ENCODE assay signal across 8 mouse cellular contexts in the genomic region with DNA sequence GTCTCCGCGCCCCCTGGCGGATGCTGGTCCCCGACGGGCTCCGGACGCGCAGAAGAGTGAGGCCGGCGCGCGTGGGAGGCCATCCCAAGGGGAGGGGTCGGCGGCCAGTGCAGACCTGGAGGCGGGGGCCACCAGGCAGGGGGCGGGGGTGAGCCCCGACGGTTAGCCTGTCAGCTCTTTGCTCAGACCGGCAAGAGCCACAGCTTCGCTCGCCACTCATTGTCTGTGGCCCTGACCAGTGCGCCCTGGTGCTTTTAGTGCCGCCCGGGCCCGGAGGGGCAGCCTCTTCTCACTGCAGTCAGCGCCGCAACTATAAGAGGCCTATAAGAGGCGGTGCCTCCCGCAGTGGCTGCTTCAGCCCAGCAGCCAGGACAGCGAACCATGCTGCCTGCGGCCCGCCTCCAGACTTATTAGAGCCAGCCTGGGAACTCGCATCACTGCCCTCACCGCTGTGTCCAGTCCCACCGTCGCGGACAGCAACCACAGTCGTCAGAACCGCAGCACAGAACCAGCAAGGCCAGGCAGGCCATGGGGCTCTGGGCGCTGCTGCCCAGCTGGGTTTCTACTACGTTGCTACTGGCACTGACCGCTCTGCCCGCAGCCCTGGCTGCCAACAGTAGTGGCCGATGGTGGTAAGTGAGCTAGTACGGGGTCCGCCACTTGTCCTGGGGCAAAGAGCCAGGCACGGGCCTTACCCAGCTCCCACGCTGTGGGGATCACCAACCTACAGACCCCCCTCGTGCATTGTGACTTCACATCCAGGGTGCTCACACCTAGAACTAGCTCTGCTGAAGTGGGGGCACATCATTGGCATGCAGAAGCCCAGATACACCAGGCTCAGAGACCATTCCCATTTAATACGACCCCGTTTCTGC. TPM values are rescaled to one million over a fixed set of nuclear protein-coding genes. Genes with fewer than 3 reads are reported as not detected.
A peak's percentile ranks its signal among the peaks of the same experiment; 100 is the strongest.
DNase-seq lines count a peak whose midpoint lies in the region; ATAC-seq and TF ChIP-seq lines count a peak whose summit lies in the region.

A gene (plus strand): TSS at position 197 of the 875 bp plus-strand sequence.

- TF ChIP-seq CTCF in lung, adult 2 months (IDR thresholded peaks at IDR 0.05; ENCODE audit: insufficient read depth, low read length) = peak; percentile 38
- peak; percentile 35; the same call in 1 of the 2 replicates for TF ChIP-seq CTCF in olfactory bulb, adult 2 months (IDR thresholded peaks at IDR 0.05; ENCODE audit: insufficient read depth, low read depth, low read length)

- peak; percentile 61 for DNase-seq in lung, adult 2 months
- DNase-seq in lung, postnatal 25 days (ENCODE audit: low spot score) = no peak
- peak; percentile 76 for DNase-seq in embryo, embryonic 11 days
- DNase-seq in layer of hippocampus, postnatal 25 days (ENCODE audit: extremely low spot score in 1 of 2, low spot score in 1 of 2) = no peak

- no peak within 1 kb of the TSS for H3K27ac ChIP-seq in hindbrain, embryonic 15.5 days (replicated peaks)
- H3K27ac ChIP-seq in liver, embryonic 16.5 days (ENCODE audit: low read length) = no peak within 1 kb of the TSS
- no peak within 1 kb of the TSS for H3K27ac ChIP-seq in olfactory bulb, adult 2 months (ENCODE audit: insufficient read depth, low read depth, low read length)

- peaks cover 82% of the 10 kb centered on the region for H3K27me3 ChIP-seq in hindbrain, embryonic 15.5 days
- H3K27me3 ChIP-seq in liver, embryonic 16.5 days (ENCODE audit: control insufficient read depth, insufficient read depth, low read depth, low read length) = peaks cover 84% of the 10 kb centered on the region

- H3K4me3 ChIP-seq in lung, adult 2 months (replicated peaks; ENCODE audit: extremely low read depth, low read depth, low read length) = no peak within 1 kb of the TSS
- H3K4me3 ChIP-seq in hindbrain, embryonic 15.5 days = peak within 1 kb of the TSS; percentile 36
- peak within 1 kb of the TSS; percentile 17; the same call in 1 of the 2 replicates for H3K4me3 ChIP-seq in liver, embryonic 16.5 days (ENCODE audit: low read depth, low read length)
- peak within 1 kb of the TSS; percentile 11; the same call in 1 of the 2 replicates for H3K4me3 ChIP-seq in olfactory bulb, adult 2 months (ENCODE audit: insufficient read depth, low read depth, low read length)

- no peaks in the 10 kb centered on the region for H3K36me3 ChIP-seq in hindbrain, embryonic 15.5 days
- no peaks in the 10 kb centered on the region for H3K36me3 ChIP-seq in liver, embryonic 16.5 days (ENCODE audit: control insufficient read depth, insufficient read depth)

- peak within 1 kb of the TSS; percentile 34; the same call in 1 of the 2 replicates for H3K4me2 ChIP-seq in hindbrain, embryonic 15.5 days
- no peak within 1 kb of the TSS for H3K4me2 ChIP-seq in liver, embryonic 16.5 days (ENCODE audit: low read depth, low read length)

- no peak for TF ChIP-seq POLR2A in lung, adult 2 months (IDR thresholded peaks at IDR 0.05; ENCODE audit: borderline replicate concordance, extremely low read depth, low read depth, low read length)
- TF ChIP-seq POLR2A in olfactory bulb, adult 2 months (IDR thresholded peaks at IDR 0.05; ENCODE audit: insufficient read depth, low read depth, low read length) = no peak

- peaks cover 13% of the 10 kb centered on the region; the same call in 1 of the 2 replicates for H3K4me1 ChIP-seq in lung, adult 2 months (ENCODE audit: control insufficient read depth, insufficient read depth, low read length)
- peaks cover 28% of the 10 kb centered on the region for H3K4me1 ChIP-seq in hindbrain, embryonic 15.5 days (replicated peaks)
- no peaks in the 10 kb centered on the region; the same call in 1 of the 2 replicates for H3K4me1 ChIP-seq in liver, embryonic 16.5 days (ENCODE audit: control insufficient read depth, low read depth, low read length)
- H3K4me1 ChIP-seq in olfactory bulb, adult 2 months (ENCODE audit: control insufficient read depth, insufficient read depth, low read length) = peaks cover 35% of the 10 kb centered on the region

- no peak within 1 kb of the TSS for H3K9ac ChIP-seq in hindbrain, embryonic 15.5 days
- H3K9ac ChIP-seq in liver, embryonic 16.5 days (ENCODE audit: low read depth, low read length) = no peak within 1 kb of the TSS

- 5% methylated on average over 50 of the region's 51 CpGs for WGBS in lung, adult 2 months
- 2% methylated on average over 48 of the region's 51 CpGs for WGBS in hindbrain, embryonic 15.5 days
- WGBS in liver, embryonic 16.5 days (ENCODE audit: insufficient replicate concordance) = 6% methylated on average over 51 of the region's 51 CpGs
- 3% methylated on average over 51 of the region's 51 CpGs for WGBS in olfactory bulb, adult 2 months

- no peaks in the 10 kb centered on the region for H3K9me3 ChIP-seq in hindbrain, embryonic 15.5 days
- no peaks in the 10 kb centered on the region for H3K9me3 ChIP-seq in liver, embryonic 16.5 days (replicated peaks; ENCODE audit: control insufficient read depth, low read length)

- ATAC-seq in hindbrain, embryonic 15.5 days (ENCODE audit: low FRiP score, low read depth) = 0 out of 2 replicates have a peak, but pooled peaks have one; percentile 23
- ATAC-seq in liver, embryonic 16.5 days (ENCODE audit: low read depth) = no peak
- no peak for ATAC-seq in activated CD4-positive, CD25-positive, alpha-beta regulatory T cell, adult 4 months

RNA-seq across cellular contexts. Expression of the gene that starts here (rescaled TPM):
- not detected in 2 replicates for polyA plus RNA-seq in lung, adult 2 months (2012; rRNA removed)
- polyA plus RNA-seq in hindbrain, embryonic 15.5 days (2015; fragmentation: Nextera tagmentation; extraction: Ambion mirVana) = 1.9 and 2.5 TPM in 2 replicates
- polyA plus RNA-seq in liver, embryonic 16.5 days (2015; fragmentation: Nextera tagmentation; extraction: Ambion mirVana) = not detected in 2 replicates
- not detected in 2 replicates for polyA plus RNA-seq in olfactory bulb, adult 2 months (2012; ENCODE audit: insufficient read depth, insufficient read length, low replicate concordance, missing spikeins)
- total RNA-seq in layer of hippocampus, postnatal 25 days (2021) = not detected
- polyA plus RNA-seq in activated CD4-positive, CD25-positive, alpha-beta regulatory T cell, adult 4 months (2017; shearing (Covaris generic)) = not detected

Comparison
In these comparisons a context has a peak if more than half of its experiments do, and no peak if none do; other contexts are left out.
1. Peak in DNase-seq in lung, adult 2 months; RNA of the gene not detected or under 1 TPM.